In the genomic region with DNA sequence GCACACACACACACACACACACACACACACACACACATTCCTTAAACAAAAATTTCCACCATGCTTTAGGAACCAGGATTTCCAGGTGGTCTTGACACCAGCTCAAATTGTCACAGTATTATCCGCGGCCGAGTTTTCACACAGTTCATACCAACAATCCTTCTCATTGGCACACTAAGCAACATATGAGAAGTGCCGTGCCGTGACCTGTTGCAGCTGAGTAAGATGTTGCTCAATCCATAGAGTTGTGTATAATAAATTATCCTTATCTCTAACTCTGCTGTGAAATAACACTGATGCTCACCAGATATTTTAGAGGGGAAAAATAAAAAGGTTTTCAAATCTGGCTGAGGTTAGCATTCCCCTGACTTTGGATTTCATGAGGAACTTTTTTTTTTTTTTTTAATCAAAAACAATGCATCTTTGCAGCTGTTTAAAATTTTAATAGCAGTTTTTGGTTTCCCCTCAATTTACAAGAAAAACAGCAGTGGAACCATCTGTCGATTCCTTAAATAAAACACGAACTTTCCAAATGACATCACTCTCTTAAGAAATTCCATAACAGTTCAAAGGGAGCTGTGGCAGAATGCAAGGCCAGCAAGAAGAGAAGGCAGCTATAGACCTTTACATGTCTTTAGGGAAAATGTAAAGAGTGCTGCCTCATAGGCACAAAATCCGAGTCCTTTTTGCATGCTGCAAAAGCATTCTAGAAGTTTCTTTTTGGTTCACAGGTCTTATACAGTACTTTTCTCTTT, we compare ENCODE assay signal across 12 mouse cellular contexts.
"Had no signal": no experiment of that assay in that cellular context is flagged by ENCODE, and none has a peak within 500 bp of the region (broad histone marks: within the 10 kb centered on the region; RNA-seq: fewer than 3 reads in every experiment).

No protein-coding gene starts in this region.

- H3K27me3 ChIP-seq: liver, embryonic 12.5 days; lung, embryonic 15.5 days; midbrain, embryonic 15.5 days; neural tube, embryonic 13.5 days had no signal

- H3K4me3 ChIP-seq: layer of hippocampus, adult 2 months; liver, embryonic 12.5 days; lung, embryonic 15.5 days; midbrain, embryonic 10.5 days; midbrain, embryonic 15.5 days; neural tube, embryonic 13.5 days had no signal

- H3K9ac ChIP-seq: liver, embryonic 12.5 days; lung, embryonic 15.5 days; midbrain, embryonic 15.5 days; neural tube, embryonic 13.5 days had no signal

- H3K4me1 ChIP-seq: liver, embryonic 12.5 days; lung, embryonic 15.5 days had no signal

- ATAC-seq: intestine, postnatal 0 days; liver, embryonic 12.5 days; midbrain, embryonic 15.5 days had no signal

- H3K9me3 ChIP-seq: liver, embryonic 12.5 days; lung, embryonic 15.5 days; midbrain, embryonic 10.5 days; midbrain, embryonic 15.5 days; neural tube, embryonic 13.5 days had no signal

- H3K27ac ChIP-seq: layer of hippocampus, adult 2 months; liver, embryonic 12.5 days; lung, embryonic 15.5 days; midbrain, embryonic 10.5 days; midbrain, embryonic 15.5 days; neural tube, embryonic 13.5 days had no signal

- DNase-seq: kidney, adult 9 months; lung, postnatal 4 days; retina, postnatal 1 day; right cerebral cortex, postnatal 4 days; spleen, adult 18-20 months had no signal

- H3K4me2 ChIP-seq: liver, embryonic 12.5 days; lung, embryonic 15.5 days; midbrain, embryonic 15.5 days; neural tube, embryonic 13.5 days had no signal

- H3K36me3 ChIP-seq: liver, embryonic 12.5 days; lung, embryonic 15.5 days; midbrain, embryonic 10.5 days; neural tube, embryonic 13.5 days had no signal
